Mouse (Mus musculus) heart, adult 2 months (tissue): ENCODE data around the gene Gm10490.

ENCODE experiments used
- CTCF ChIP-seq: fragments of 200-600 bp; IDR thresholded peaks from 2 replicates; pipeline ENCODE4 v1.8.1; 2022; ENCODE audit warnings: antibody characterized with exemption, mild to moderate bottlenecking, moderate library complexity
- POLR2A ChIP-seq: fragments of 200-500 bp; IDR thresholded peaks from 2 replicates; pipeline ENCODE4 v1.6.1; 2011; ENCODE audit warnings: mild to moderate bottlenecking, low read depth, low read length, control low read depth; ENCODE audit not compliant: insufficient read depth

DNA sequence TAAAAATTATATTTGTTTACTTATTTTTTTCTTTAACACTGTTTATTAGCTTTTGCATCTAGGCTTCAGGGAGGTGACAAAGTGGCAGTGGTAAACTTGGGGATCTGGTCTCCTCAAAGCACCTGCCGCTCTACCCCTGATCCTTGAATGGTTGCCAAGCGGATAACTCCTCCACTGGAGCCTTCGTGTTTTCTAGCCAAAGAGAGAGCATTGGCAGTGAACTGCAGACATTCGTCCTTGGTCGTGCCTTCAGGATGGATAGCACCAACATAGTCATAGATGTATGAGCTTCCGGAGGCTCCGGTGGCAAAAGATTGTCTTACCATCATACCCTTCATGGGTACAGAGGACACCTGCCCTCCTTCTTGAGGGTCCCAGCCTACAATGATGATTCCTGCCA is 40.7 kb downstream of the Gm10490 start:
- TF ChIP-seq CTCF (no peak), POLR2A (no peak)
